Mouse (Mus musculus) liver, postnatal 0 days (tissue): ENCODE data around the gene Irf3. TPM values are rescaled to one million over a fixed set of nuclear protein-coding genes. Genes with fewer than 3 reads are reported as not detected.

Experiments used
- ATAC-seq: fragments of 200-750 bp; cut with Nextera tagmentation; 2 replicates; pipeline ENCODE4 v1.8.0; 2017; ENCODE audit warnings: mild to moderate bottlenecking, moderate library complexity
- DNase-seq: peaks from one replicate; pipeline ENCODE4 v3.0.0-alpha.2; 2016
- H3K27ac ChIP-seq: fragments of 300-500 bp; sonication (generic); 2 replicates; pipeline ENCODE4 v1.5.1; 2014; ENCODE audit warnings: antibody characterized with exemption, moderate library complexity, mild to moderate bottlenecking, low read depth
- H3K27me3 ChIP-seq: fragments of 300-500 bp; sonication (generic); 2 replicates; pipeline ENCODE4 v1.6.1; 2014; ENCODE audit warnings: low read length, control low read depth, mixed read lengths; ENCODE audit not compliant: insufficient read depth
- H3K36me3 ChIP-seq: fragments of 300-500 bp; sonication (generic); replicated peaks from 2 replicates; pipeline ENCODE4 v1.6.1; 2014; ENCODE audit warnings: mild to moderate bottlenecking, control low read depth, low read length, moderate library complexity, mixed read lengths; ENCODE audit not compliant: insufficient read depth
- H3K4me1 ChIP-seq: fragments of 300-500 bp; sonication (generic); 2 replicates; pipeline ENCODE4 v1.6.1; 2014; ENCODE audit warnings: antibody characterized with exemption, mild to moderate bottlenecking, control low read depth; ENCODE audit not compliant: insufficient read depth
- H3K4me2 ChIP-seq: fragments of 300-500 bp; sonication (generic); 2 replicates; pipeline ENCODE4 v1.6.1; 2014; ENCODE audit warnings: low read depth, mild to moderate bottlenecking, low read length, moderate library complexity, mixed read lengths
- H3K4me3 ChIP-seq: fragments of 300-500 bp; sonication (generic); 2 replicates; pipeline ENCODE4 v1.5.1; 2014; ENCODE audit warnings: low read depth, low read length
- H3K9ac ChIP-seq: fragments of 300-500 bp; sonication (generic); replicated peaks from 2 replicates; pipeline ENCODE4 v1.6.1; 2014; ENCODE audit warnings: mild to moderate bottlenecking, moderate library complexity
- H3K9me3 ChIP-seq: fragments of 300-500 bp; sonication (generic); 2 replicates; pipeline ENCODE4 v1.6.1; 2016; ENCODE audit warnings: mild to moderate bottlenecking, control low read depth, low read length, mixed read lengths
- CTCF ChIP-seq: sonication (generic); IDR thresholded peaks from 2 replicates; pipeline ENCODE4 v1.5.1; 2016; ENCODE audit warnings: antibody characterized with exemption, low read depth
- EP300 ChIP-seq: IDR thresholded peaks from 2 replicates; pipeline ENCODE4 v1.6.1; 2016; ENCODE audit warnings: antibody characterized with exemption, low read depth, mild to moderate bottlenecking
- WGBS: fragments of 180-500 bp; shearing (Covaris S2); extraction: QIAGEN DNeasy Blood & Tissue Kit; methylation state at CpG from one replicate; pipeline ENCODE4 v1.1.7; 2014; ENCODE audit not compliant: insufficient replicate concordance; 5-methylcytosine and 5-hydroxymethylcytosine counted together
- polyA plus RNA-seq: library from polyadenylated mRNA; unstranded; fragments of >200 nt; fragmentation: Nextera tagmentation; extraction: Ambion mirVana; gene quantifications from 2 replicates; pipeline ENCODE4 v1.2.1, GENCODE M21; 2015

Irf3 gene
- polyA plus RNA-seq, 1 experiment from 2014 or later, result 35.9 TPM

DNA sequence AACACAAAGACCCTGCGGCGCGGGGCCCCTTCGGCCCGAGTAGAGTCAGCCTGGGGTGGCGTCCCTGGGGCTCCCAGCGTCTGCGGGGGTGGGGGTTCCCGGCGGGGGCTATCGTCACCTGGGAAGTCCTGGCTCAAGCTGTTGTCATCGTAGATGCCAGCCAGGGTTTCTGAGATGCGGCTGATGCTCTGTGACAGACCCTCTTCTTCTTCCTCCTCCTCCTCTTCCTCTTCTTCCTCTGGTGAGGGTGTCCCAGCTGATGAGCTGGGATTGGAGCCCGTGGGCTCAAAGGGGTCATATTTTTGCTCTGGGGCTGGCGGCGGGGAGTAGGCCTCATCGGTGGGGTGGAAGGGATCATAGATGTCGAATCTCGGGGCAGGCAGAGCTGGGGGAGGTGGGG, 11.0 kb downstream of the Irf3 start:
- H3K27ac ChIP-seq, result no peak overlapping the region

DNA sequence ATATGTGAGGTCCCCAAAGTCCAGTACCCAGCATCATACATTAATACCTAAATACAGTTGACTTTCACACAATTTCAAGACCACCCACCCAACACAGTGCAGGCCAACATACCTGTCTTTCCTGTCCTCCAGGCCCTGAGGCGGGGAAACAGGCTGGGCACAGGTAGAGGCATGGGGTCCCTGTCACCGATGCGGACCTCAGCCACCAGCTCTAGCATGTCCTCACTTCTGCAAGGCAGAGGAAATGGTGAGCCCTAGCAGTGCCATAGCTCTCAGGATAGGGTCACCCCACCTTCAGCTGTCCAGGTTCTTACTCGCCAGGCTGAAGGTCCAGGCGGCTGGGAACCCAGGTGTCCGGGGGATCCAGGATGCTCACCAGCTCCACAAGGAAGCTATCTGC, 14.6 kb downstream of the Irf3 start:
- no peak for TF ChIP-seq CTCF
- no peak for TF ChIP-seq EP300
- 97% methylated on average over 6 of the region's 6 CpGs for WGBS
- ATAC-seq (no peak), DNase-seq (no peak)
- H3K27ac ChIP-seq, result no peak overlapping the region
- H3K4me3 ChIP-seq, result no peak overlapping the region
- peaks cover 59% of the 10 kb centered on the region for H3K36me3 ChIP-seq
- H3K4me2 ChIP-seq, result no peak overlapping the region
- H3K4me1 ChIP-seq, result peaks cover 14% of the 10 kb centered on the region
- H3K27me3 ChIP-seq, result no peaks in the 10 kb centered on the region
- H3K9me3 ChIP-seq, result no peaks in the 10 kb centered on the region
- H3K9ac ChIP-seq, result no peak overlapping the region

More for the DNA sequence above, 11.0 kb downstream of the Irf3 start:
- no peaks in the 10 kb centered on the region for H3K27me3 ChIP-seq
- DNase-seq (no peak), ATAC-seq (no peak)
- TF ChIP-seq CTCF (no peak), EP300 (no peak)
- 93% methylated on average over 17 of the region's 19 CpGs for WGBS
- H3K4me3 ChIP-seq, result no peak overlapping the region
- peaks cover 90% of the 10 kb centered on the region for H3K36me3 ChIP-seq
- no peaks in the 10 kb centered on the region for H3K9me3 ChIP-seq
- H3K9ac ChIP-seq, result no peak overlapping the region
- H3K4me1 ChIP-seq, result no peaks in the 10 kb centered on the region; the same call in 1 of the 2 replicates
- H3K4me2 ChIP-seq, result no peak overlapping the region

DNA sequence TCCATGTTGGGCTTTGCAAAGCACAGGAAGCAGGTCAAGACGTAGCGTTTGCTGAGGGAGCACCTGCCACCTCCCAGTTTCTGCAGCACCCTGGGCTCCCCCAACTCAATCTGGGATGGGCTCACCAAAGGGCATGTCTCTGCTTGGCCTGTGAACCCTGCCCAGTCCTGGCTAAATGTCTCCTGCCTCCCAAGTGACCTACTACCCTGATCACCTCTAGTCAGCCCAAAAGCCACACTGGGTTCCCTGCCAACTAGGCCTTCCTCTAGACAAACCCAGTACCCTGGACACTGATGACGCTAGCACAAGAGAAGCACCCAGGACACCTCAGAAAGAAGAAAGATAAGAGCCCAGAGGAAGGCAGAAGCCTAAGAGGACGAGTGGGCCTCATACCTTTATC, 15.4 kb downstream of the Irf3 start:
- ATAC-seq, result no peak
- H3K36me3 ChIP-seq, result peaks cover 51% of the 10 kb centered on the region
- no peak overlapping the region for H3K27ac ChIP-seq
- no peak for DNase-seq
- H3K4me3 ChIP-seq, result no peak overlapping the region
- H3K4me1 ChIP-seq, result peaks cover 14% of the 10 kb centered on the region
- no peak for TF ChIP-seq EP300
- no peak for TF ChIP-seq CTCF
- H3K4me2 ChIP-seq, result no peak overlapping the region
- WGBS, result 75% methylated on average over 4 of the region's 4 CpGs
- no peak overlapping the region for H3K9ac ChIP-seq
- no peaks in the 10 kb centered on the region for H3K27me3 ChIP-seq
- no peaks in the 10 kb centered on the region for H3K9me3 ChIP-seq

DNA sequence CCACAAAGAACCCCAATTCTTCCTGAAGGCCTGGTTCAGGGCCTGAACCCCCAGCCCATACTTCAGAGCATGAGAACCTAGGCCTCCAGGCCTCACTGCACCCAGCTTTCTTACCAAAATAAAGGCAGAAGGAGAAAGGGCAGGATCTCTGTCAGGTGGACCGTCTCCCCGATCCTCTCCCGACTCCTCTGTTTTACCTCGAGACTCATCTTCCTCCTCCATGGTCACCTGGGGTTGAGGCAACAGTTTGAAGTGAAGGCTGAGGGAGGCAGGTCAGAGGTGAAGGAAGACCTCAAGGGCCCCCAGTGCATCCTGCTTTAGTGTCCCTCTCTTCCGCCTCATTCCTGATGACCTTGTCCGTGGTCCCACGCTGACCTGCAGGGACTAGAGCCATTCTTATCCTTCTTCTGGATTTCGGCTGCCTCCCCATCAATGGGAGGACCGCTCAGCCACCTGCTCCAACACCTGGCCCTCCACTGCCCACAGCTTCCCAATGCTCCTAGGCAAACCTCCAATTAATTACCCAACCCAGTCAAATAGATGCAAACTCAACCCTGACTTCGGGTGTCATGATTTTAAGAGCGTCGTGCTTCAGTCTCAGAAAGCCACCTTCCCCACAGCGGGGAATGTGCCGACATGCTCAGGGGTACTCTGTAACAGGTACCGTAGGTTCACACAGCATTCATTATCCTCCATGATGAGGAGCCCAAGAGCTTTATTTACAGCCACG, 16.1 kb downstream of the Irf3 start:
- H3K4me2 ChIP-seq, result no peak overlapping the region
- H3K9me3 ChIP-seq, result no peaks in the 10 kb centered on the region
- TF ChIP-seq CTCF (no peak), EP300 (no peak)
- DNase-seq, result no peak
- WGBS, result 93% methylated on average over 16 of the region's 16 CpGs
- 0 out of 2 replicates have a peak overlapping the region, but pooled peaks have one; percentile 7 for H3K9ac ChIP-seq
- peaks cover 44% of the 10 kb centered on the region for H3K36me3 ChIP-seq
- H3K4me1 ChIP-seq, result peaks cover 19% of the 10 kb centered on the region
- H3K27me3 ChIP-seq, result no peaks in the 10 kb centered on the region
- no peak overlapping the region for H3K4me3 ChIP-seq
- no peak overlapping the region for H3K27ac ChIP-seq
- no peak for ATAC-seq

DNA sequence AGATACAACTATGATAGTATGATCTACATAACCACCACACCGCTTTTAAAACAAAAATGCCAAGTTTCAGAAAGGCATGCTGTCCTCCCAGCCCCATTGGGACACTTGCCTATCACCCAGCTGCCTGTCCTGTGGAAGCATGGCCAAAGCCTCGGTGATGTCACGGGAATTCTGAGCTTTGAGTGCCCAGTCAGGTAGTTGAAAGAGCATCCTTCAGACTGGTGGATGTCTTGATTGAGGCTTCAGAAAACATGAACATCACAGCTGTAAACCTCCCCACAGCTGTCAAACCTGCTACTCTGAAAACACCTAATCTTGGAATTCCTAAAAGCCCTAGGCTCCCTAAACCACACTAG, 16.6 kb downstream of the Irf3 start:
- Histone ChIP-seq H3K27me3 (no peaks in the 10 kb centered on the region), H3K27ac (0 out of 2 replicates have a peak overlapping the region, but pooled peaks have one; percentile 25), H3K4me1 (peaks cover 19% of the 10 kb centered on the region), H3K9ac (no peak overlapping the region), H3K9me3 (no peaks in the 10 kb centered on the region), H3K4me3 (no peak overlapping the region), H3K36me3 (peaks cover 39% of the 10 kb centered on the region), H3K4me2 (no peak overlapping the region)
- WGBS, result 95% methylated on average over 3 of the region's 3 CpGs
- DNase-seq (no peak), ATAC-seq (no peak)
- TF ChIP-seq CTCF (no peak), EP300 (no peak)

DNA sequence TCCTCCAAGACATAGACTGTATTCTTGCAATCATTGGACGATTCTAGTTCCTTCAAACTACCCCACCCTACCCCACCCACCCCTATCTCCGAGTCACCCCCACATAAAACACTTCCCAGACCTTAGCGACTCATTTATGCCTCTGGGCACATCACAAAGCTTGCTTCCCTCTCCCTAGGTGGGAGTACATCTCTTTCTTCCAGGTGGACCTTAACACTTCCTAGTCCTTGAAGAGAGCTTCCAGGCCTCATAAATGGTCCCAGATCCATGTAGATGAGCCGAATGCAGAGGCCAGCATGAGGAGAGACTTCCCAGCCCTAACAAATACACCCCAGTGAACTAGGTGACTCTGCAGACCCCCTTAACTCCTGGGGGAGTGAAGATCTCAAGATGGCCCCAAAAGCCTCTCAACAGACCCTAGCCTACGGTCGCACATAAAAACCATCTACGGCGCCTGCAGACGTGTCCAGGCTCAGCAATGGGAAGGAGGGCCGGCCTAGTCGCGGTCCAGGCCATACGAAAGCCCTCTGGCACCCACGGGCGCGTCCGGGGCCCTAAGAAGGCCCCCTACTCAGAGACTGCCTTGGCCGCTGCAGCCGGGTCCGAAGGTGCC, 18.0 kb downstream of the Irf3 start:
- no peak for DNase-seq
- H3K4me2 ChIP-seq, result peak overlapping the region; percentile 68
- no peaks in the 10 kb centered on the region for H3K27me3 ChIP-seq
- ATAC-seq, result no peak
- TF ChIP-seq CTCF (no peak), EP300 (no peak)
- peak overlapping the region; percentile 96 for H3K9ac ChIP-seq
- peak overlapping the region; percentile 93 for H3K4me3 ChIP-seq
- H3K9me3 ChIP-seq, result no peaks in the 10 kb centered on the region
- peak overlapping the region; percentile 98 for H3K27ac ChIP-seq
- peaks cover 19% of the 10 kb centered on the region for H3K4me1 ChIP-seq
- peaks cover 30% of the 10 kb centered on the region for H3K36me3 ChIP-seq
- under 1% methylated on average over 20 of the region's 20 CpGs for WGBS
